Mouse (Mus musculus) granulocyte monocyte progenitor cell, adult 5-6 weeks (primary cell): ENCODE measurements around the gene Ak9. TPM values are rescaled to one million over a fixed set of nuclear protein-coding genes. Genes with fewer than 3 reads are reported as not detected.
"Not testable (repeated sequence)": the region's sequence is repeated elsewhere in the genome, so short reads cannot be mapped to it uniquely, and the experiment has no call there.

Experiments used
- ATAC-seq: replicated peaks from 2 replicates; pipeline ENCODE4 v1.8.0; 2016; ENCODE audit warnings: mild to moderate bottlenecking, moderate TSS enrichment, inconsistent platforms; ENCODE audit not compliant: poor library complexity, severe bottlenecking
- total RNA-seq, 2 experiments: library from RNA; stranded (forward) in 1 of 2; stranded (reverse) in 1 of 2; fragments of 200-712, 200-1000 nt in 1 of 2; fragments of >200 nt in 1 of 2; fragmentation: Nextera tagmentation in 1 of 2; gene quantifications; 2 replicates each; pipeline ENCODE4 v1.2.3; 2014 to 2017

Ak9 gene
- total RNA-seq, 2 experiments from 2014 or later = not detected

GRCm38 (mm10) chr10:41308205-41308604 lies 4.4 kb downstream of the Ak9 start:
- ATAC-seq = no peak

- ATAC-seq = no peak
These were observed 12.1 kb downstream of the Ak9 start for GRCm38 (mm10) chr10:41315866-41316265.

- ATAC-seq = no peak
These were observed 28.8 kb downstream of the Ak9 start for GRCm38 (mm10) chr10:41332533-41333043.

- no peak for ATAC-seq
These were observed 37.6 kb downstream of the Ak9 start for GRCm38 (mm10) chr10:41341346-41341745.

GRCm38 (mm10) chr10:41365086-41365485 lies 61.3 kb downstream of the Ak9 start:
- no peak for ATAC-seq

GRCm38 (mm10) chr10:41380466-41380865 lies 76.7 kb downstream of the Ak9 start:
- ATAC-seq = no peak

- peak; percentile 94 for ATAC-seq
These were observed 81.9 kb downstream of the Ak9 start for GRCm38 (mm10) chr10:41385506-41386221.

GRCm38 (mm10) chr10:41393555-41393954 lies 89.8 kb downstream of the Ak9 start:
- ATAC-seq = peak; percentile 58

GRCm38 (mm10) chr10:41401097-41401496 lies 97.3 kb downstream of the Ak9 start:
- no peak for ATAC-seq

GRCm38 (mm10) chr10:41403364-41403763 lies 99.6 kb downstream of the Ak9 start:
- no peak for ATAC-seq

- no peak for ATAC-seq
These were observed 100.3 kb downstream of the Ak9 start for GRCm38 (mm10) chr10:41403893-41404612.

- ATAC-seq = not testable (repeated sequence)
These were observed 106.4 kb downstream of the Ak9 start for GRCm38 (mm10) chr10:41410176-41410575.

GRCm38 (mm10) chr10:41410821-41411220 lies 107.0 kb downstream of the Ak9 start:
- ATAC-seq = not testable (repeated sequence)

GRCm38 (mm10) chr10:41413471-41413870 lies 109.7 kb downstream of the Ak9 start:
- ATAC-seq = not testable (repeated sequence)

- not testable (repeated sequence) for ATAC-seq
These were observed 111.6 kb downstream of the Ak9 start for GRCm38 (mm10) chr10:41415368-41415767.

- no peak for ATAC-seq
These were observed 116.9 kb downstream of the Ak9 start for GRCm38 (mm10) chr10:41420496-41421200.

GRCm38 (mm10) chr10:41423681-41424080 lies 119.9 kb downstream of the Ak9 start:
- ATAC-seq = no peak

GRCm38 (mm10) chr10:41426368-41426767 lies 122.6 kb downstream of the Ak9 start:
- no peak for ATAC-seq

GRCm38 (mm10) chr10:41434624-41435023 lies 130.8 kb downstream of the Ak9 start:
- ATAC-seq = no peak

- ATAC-seq = no peak
These were observed 131.4 kb downstream of the Ak9 start for GRCm38 (mm10) chr10:41435141-41435540.

GRCm38 (mm10) chr10:41448216-41448615 lies 144.4 kb downstream of the Ak9 start:
- no peak for ATAC-seq
